Mouse (Mus musculus): Measurements from ENCODE around the gene Agpat1. TPM values are rescaled to one million over a fixed set of nuclear protein-coding genes. Genes with fewer than 3 reads are reported as not detected.

The Agpat1 gene
- total RNA-seq, 2 experiments from 2014 or later, result 170 to 172 TPM

Other genes with a start within 250 kb of the Agpat1 start
- gene Btnl2, start 249.4 kb upstream of the Agpat1 start, total RNA-seq (2021), result 1 to 10 TPM in 1 of 2 experiments, under 1 TPM in 1; 0.86 to 1.1 TPM
- gene Btnl1, start 227.1 kb upstream of the Agpat1 start, total RNA-seq (2021), result not detected
- 1 to 10 TPM; 3.3 to 4.0 TPM for gene BC051142, start 205.4 kb upstream of the Agpat1 start, total RNA-seq (2021)
- not detected for gene Btnl4, start 126.9 kb upstream of the Agpat1 start, total RNA-seq (2021)
- gene Btnl6, start 86.9 kb upstream of the Agpat1 start, total RNA-seq (2021), result not detected
- 10 to 100 TPM in 1 of 2 experiments, 1 to 10 TPM in 1; 9.5 to 11.2 TPM for gene Notch4, start 40.0 kb upstream of the Agpat1 start, total RNA-seq (2021)
- 1 to 10 TPM; 1.3 to 2.1 TPM for gene Gpsm3, start 14.5 kb upstream of the Agpat1 start, total RNA-seq (2021)
- gene Pbx2, start 13.0 kb upstream of the Agpat1 start, total RNA-seq (2021), result 10 to 100 TPM; 55.8 to 61.5 TPM
- gene Ager, start 6.4 kb upstream of the Agpat1 start, total RNA-seq (2021), result 1 to 10 TPM in 1 of 2 experiments, under 1 TPM in 1; 0.94 to 1.1 TPM
- gene Rnf5, start 572 bp upstream of the Agpat1 start, total RNA-seq (2021), result 10 to 100 TPM; 81.0 to 85.5 TPM
- gene Egfl8, start 11.7 kb downstream of the Agpat1 start, total RNA-seq (2021), result 1 to 10 TPM; 2.1 to 3.7 TPM
- 10 to 100 TPM; 42.4 to 48.4 TPM for gene Ppt2, start 24.2 kb downstream of the Agpat1 start, total RNA-seq (2021)
- 100 to 1,000 TPM; 259 to 330 TPM for gene Prrt1, start 25.3 kb downstream of the Agpat1 start, total RNA-seq (2021)
- gene Fkbpl, start 40.5 kb downstream of the Agpat1 start, total RNA-seq (2021), result 10 to 100 TPM; 14.1 to 14.9 TPM
- gene Atf6b, start 42.9 kb downstream of the Agpat1 start, total RNA-seq (2021), result 100 to 1,000 TPM in 1 of 2 experiments, 10 to 100 TPM in 1; 97.1 to 102 TPM
- 1 to 10 TPM; 7.1 to 9.0 TPM for gene Tnxb, start 66.3 kb downstream of the Agpat1 start, total RNA-seq (2021)
- 10 to 100 TPM; 16.5 to 17.5 TPM for gene C4b, start 139.6 kb downstream of the Agpat1 start, total RNA-seq (2021)
- under 1 TPM; 0.12 to 0.19 TPM for gene Cyp21a1, start 200.3 kb downstream of the Agpat1 start, total RNA-seq (2021)
- 10 to 100 TPM; 57.3 to 59.8 TPM for gene Stk19, start 232.7 kb downstream of the Agpat1 start, total RNA-seq (2021)
- gene Dxo, start 232.8 kb downstream of the Agpat1 start, total RNA-seq (2021), result 10 to 100 TPM; 36.7 to 37.7 TPM
- gene Skiv2l, start 245.9 kb downstream of the Agpat1 start, total RNA-seq (2021), result 10 to 100 TPM; 64.7 to 72.4 TPM
- 10 to 100 TPM; 32.1 to 39.1 TPM for gene Nelfe, start 246.1 kb downstream of the Agpat1 start, total RNA-seq (2021)

All from layer of hippocampus, postnatal 25 days (tissue).